Mouse (Mus musculus) effector memory CD4-positive, alpha-beta T cell, adult 7 months (primary cell): Measurements from ENCODE around the gene Tdrd5. TPM values are rescaled to one million over a fixed set of nuclear protein-coding genes. Genes with fewer than 3 reads are reported as not detected.

ENCODE experiments used
- polyA plus RNA-seq: library from polyadenylated mRNA; unstranded; fragments of 100-300 nt; shearing (Covaris generic); gene quantifications from one replicate; pipeline ENCODE4 v1.2.1, GENCODE M21; 2017

The Tdrd5 gene
- 0.44 TPM for polyA plus RNA-seq

GRCm38 (mm10) chr1:156302911-156303749 is at the start of gene Tdrd5:
Tdrd5 (minus strand) TSS chr1:156303664.

GRCm38 (mm10) chr1:156310630-156311029 is 7.2 kb upstream of the Tdrd5 start, which contains the start of gene Nphs2:
Nphs2 (plus strand) TSS chr1:156310727.

Other genes with a start within 250 kb of the Tdrd5 start
- not detected for gene Fam163a, start 98.6 kb downstream of the Tdrd5 start, polyA plus RNA-seq
- gene Nphs2, start 7.1 kb upstream of the Tdrd5 start, polyA plus RNA-seq: not detected
- gene Gm2000, start 62.4 kb upstream of the Tdrd5 start, polyA plus RNA-seq: 1,319 TPM
- gene Axdnd1, start 117.5 kb upstream of the Tdrd5 start, polyA plus RNA-seq: 0.95 TPM
- gene Soat1, start 170.7 kb upstream of the Tdrd5 start, polyA plus RNA-seq: 31.1 TPM
- gene Gm10031, start 220.3 kb upstream of the Tdrd5 start, polyA plus RNA-seq: 1.2 TPM